Mouse (Mus musculus) NIH3T3 (cell line): Measurements from ENCODE around the gene Tor1a.

Experiments
- DNase-seq: peaks from one replicate; pipeline ENCODE4 v3.0.0-alpha.2; 2012; ENCODE audit warnings: low read depth

The Tor1a gene

DNA sequence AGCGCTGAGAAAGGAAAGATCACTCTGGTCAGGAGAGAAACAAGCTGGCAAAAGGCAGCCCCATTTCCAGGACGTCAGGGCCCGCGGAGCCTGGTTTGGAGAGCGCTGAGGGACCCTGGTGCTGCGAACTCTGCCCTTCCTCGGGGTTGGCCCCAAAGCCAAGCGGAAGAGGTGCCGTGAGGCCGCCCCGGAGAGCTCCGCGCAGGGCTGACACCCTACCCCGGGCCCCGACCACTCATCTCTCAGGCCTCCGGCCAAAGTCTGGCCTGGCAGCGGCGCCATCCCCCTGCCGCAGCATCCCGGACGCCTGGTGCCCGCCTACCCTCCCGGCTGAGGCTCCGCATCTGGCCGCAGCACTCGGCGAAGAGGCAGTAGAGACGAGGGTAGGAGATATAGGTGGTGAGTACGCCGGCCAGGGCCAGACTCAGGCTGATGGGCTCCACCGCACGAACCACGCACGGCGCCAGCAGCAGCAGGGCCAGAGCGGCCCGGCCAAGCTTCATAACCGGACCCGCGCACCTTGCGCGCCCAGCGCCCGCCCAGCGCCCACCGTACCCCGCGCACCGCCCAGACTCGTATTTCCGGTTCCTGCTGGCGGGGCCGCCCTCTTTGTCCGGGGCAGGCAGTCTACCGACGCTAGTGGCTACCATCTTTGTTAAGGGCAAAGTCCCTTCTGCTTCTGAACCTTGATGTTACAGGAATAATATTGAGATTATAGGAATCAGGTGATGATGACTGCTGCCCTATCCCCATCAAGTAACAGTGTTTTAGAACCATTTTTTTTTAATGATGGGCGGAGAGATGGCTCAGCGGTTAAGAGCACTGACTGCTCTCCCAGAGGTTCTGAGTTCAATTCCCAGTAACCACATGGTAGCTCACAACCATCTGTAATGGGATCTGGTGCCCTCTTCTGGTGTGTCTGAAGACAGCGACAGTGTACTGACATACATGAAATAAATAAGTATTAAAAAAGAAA, at the start of gene Tor1a:
Tor1a (minus strand) TSS at position 582 of the 976 bp plus-strand sequence.
- peak; percentile 93 for DNase-seq

- peak; percentile 77 for DNase-seq
These were observed 45.8 kb upstream of the Tor1a start for GRCm38 (mm10) chr2:31013371-31014120.

GRCm38 (mm10) chr2:31007208-31007607, 39.5 kb upstream of the Tor1a start:
- no peak for DNase-seq

DNA sequence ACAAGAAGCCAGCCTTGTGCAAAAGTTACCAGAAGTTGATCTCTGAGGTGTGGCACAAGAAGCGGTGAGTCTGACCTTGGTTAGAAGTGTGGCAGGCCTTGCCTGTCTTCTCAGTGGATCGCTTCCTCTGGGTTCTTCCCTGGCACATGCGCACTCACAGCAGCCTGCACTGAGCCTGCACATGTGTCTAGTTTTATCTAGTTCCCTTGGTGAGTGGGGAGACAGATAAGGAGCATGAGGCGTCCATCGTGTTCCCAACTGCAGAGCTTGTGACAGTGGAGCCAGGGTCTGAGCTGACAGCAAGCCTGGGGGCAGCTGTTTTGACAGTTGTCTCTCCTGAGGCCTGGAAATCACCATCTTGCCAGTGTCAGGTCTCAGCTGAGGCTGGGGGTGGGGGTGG, 38.7 kb upstream of the Tor1a start:
- no peak for DNase-seq

- DNase-seq: peak; percentile 53
These were observed 37.7 kb upstream of the Tor1a start for GRCm38 (mm10) chr2:31005453-31005852.

DNA sequence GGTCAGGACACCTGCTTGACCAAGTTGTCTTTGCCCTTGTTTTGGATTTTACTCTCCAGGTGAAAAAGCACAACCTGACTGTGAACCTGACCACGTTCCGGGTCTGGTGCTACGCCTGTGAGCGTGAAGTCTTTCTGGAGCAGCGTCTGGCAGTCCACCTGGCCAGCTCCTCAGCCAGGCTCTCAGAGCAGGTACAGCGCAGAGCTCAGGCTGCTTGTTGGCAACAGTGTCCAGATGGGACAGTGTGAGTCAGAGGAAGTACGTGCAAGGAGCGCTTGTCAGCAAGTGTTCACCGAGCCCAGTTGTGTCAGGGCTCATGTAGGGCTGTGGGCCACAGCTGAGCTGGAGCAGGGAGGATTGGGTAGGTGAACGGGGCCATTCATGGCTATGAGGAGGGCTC, 35.1 kb upstream of the Tor1a start:
- DNase-seq: no peak

DNA sequence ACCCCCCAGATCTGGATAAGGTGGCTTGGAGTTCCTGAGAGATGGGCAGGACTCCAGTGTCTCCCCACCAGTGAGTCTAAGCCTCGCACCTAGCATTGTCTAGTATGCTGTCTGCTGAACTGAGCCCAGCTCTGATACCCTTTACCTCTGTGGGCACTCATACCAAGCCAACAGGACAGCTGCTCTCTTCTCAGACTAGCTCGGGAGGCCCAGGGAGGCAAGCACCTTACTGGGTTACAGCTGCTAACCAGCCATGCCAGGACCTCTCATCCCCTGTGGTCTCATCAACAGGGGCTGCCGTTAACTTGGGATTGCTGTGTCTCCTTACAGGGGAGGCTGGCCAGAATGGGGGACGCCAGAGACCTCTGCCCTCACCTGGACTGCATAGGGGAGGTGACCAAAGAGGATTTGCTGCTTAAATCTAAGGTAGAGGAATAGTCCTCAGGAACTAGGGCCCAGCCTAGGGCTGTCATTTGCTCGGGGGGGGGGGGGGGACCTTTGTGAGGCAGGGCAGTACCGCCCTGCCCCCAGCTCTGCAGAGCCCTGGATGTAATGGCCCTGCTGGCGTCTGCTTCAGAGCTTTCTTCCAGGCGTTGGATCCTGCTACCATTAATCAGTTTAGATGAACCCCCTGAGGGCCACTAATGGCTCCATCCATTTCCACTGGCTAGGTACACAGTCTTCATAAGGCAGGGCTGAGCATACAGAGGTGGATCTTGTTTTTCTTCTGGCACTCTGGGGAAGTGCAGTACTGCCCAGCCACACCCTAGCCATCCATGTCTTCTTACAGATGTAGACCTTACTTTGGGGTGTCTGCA, 30.9 kb upstream of the Tor1a start:
- DNase-seq: no peak

DNA sequence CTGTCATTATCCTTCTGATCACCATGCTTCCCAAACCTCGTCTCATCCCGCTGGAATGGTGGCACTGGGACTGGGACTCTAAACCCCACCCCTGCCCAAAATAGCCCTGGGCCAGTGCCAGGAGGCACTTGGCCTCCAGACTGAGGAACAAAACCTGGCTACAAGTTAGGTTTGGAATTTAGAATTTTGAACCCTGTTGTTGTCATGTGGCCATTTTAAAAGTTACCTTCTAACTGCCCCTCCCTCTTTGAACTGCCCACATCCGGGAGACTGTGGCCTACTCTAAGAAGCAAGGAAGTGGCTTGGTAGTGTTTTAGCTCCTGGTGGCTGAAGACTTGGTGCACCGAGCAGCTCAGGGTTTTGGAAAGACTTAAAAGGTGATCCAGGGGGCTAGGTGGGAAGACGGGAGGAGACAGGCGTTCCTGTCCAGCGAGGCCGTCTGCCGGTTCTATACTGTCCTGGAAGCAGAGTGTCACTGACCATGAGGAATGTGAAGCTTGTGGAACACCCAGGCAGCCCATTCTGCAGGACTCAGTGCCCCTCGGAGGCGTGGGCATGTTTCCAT, 27.8 kb upstream of the Tor1a start:
- peak; percentile 52 for DNase-seq

GRCm38 (mm10) chr2:30994853-30995252, 27.1 kb upstream of the Tor1a start:
- DNase-seq: no peak

DNA sequence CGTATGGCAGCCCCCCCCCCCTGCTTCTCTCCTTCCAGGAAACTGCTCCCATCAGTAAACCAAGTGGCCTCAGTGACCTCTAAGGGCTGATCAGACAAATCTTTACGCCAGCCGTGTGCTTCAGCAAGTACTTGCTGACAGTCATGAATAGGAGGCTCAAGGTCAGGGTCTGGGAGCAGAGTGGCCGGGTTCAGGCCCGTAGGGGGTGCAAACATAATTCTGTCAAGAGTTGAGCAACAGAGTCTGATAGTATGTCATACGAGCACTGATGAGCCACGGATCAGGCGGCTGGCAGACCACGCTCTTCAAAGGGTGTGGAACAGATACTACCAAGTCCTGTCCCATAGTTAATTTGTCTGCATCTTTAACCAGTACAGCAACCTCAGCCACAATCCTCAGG, 22.5 kb upstream of the Tor1a start:
- no peak for DNase-seq

DNA sequence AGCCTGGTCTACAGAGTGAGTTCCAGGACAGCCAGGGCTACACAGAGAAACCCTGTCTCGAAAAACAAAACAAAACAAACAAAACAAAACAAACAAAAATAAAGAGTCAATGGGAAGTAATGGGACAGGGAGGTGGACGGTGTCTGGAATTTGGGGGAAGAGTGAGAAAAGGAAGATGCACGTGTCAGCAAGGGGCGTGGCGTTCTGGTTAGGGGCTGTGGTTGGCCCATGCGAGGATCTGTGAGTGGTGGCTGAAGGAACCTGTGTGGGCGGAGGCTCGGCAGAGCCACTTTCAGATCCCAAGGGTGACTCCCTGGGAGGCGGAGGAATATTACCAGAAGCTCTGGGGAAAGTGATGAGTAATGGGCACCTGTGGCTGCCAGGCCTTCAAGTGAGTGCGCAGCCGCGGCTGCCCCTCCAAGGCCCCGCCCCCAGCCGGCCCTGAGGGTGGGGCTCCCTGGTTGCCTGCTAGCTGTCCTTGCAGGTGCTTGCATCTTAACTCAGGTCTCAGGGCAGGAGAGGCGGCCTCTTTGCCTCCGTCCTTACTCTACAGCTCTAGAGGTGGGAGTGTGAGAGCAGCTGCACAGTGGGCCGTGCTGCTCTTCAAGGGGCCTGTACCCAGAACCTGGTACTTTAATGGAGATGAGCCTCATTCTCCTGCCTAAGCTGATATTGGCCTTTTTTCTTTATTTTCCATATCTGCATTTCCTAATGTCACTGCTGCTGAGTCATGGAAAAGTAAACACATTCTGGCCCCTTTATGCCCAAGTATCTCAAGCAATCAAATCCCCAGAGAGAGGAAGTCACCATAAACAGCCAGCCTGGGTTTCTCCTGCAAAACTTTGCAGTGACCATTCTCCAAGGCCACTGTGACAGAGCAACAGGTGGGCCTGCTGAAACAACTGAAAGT, 17.6 kb upstream of the Tor1a start:
- peak; percentile 82 for DNase-seq

- no peak for DNase-seq
These were observed 15.3 kb upstream of the Tor1a start for GRCm38 (mm10) chr2:30983024-30983423.

DNA sequence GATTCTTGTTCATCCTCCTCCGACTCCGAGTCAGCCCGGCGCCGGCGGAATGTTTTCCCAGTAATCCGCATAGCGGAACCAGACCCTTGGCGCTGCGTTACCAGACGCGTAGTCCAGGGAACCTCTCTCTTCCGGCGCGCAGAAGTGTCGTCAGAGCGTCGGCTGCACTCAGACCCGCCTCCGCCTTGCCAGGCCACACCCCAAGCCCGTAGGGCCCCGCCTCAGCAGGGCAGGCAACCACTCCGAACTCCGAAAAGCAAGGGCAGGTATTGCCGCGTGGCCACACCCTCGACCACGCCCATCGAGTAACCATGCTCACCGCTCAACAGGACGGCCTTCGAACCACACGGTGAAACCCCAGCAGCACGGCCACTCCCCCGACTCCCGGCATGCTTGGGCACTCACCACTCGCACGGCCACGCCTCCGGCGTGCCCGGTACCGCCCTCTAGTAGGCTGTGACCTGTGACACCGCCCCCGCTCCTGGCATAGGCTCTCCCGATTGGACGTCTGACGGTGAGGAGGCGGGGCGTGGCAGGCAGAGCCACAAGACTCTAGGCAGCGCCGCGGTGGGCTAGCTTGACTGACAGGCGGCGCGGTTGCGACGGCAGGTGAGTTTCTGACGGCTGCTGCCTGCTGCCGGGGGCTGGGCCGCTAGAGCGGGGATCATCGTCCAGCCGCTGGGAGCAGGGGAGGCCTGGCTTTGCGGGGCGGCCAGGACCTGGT, 14.2 kb upstream of the Tor1a start, which contains the start of the genes BC005624 and Usp20:
BC005624 (minus strand) TSS at position 412 of the 724 bp plus-strand sequence.
Usp20 (plus strand) TSS at position 490 of the 724 bp plus-strand sequence.
- DNase-seq: peak; percentile 100

- DNase-seq: peak; percentile 14
These were observed 907 bp downstream of the Tor1a start for GRCm38 (mm10) chr2:30966826-30967225.

GRCm38 (mm10) chr2:30965627-30966026, 2.1 kb downstream of the Tor1a start:
- no peak for DNase-seq

DNA sequence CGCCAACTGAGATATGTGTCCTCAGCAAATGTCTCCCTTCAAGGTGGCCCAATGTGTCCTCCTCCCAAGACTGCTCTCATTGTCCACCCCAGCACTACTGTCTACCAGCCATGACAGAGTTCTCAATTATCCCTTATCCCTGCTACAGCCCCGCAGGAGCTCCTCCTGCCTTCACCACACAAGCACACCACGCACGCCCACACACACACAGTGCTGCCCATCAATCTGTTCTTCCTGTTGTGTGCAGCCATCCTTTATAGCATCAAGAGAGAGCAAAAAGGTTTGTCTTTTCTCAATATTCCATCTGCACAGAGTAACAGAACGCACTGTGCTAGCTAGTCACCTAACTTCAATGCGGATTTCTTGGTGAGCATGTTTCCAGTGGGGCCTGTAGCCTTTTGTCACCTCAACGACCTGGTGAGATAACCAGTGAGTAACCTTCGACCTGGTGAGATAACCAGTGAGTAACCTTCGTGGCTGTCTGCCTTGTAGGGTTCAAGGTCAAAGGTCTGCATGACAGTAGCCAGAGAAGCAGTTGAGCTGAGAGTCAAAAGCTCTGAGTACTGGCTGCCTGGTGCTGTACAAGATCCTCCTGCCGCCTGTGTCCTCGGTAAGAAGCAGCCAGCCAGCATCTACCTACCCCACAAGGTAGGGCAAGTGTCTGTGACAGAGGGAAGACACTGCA, 5.0 kb downstream of the Tor1a start:
- DNase-seq: no peak

- no peak for DNase-seq
These were observed 7.9 kb downstream of the Tor1a start for GRCm38 (mm10) chr2:30959856-30960255.

DNA sequence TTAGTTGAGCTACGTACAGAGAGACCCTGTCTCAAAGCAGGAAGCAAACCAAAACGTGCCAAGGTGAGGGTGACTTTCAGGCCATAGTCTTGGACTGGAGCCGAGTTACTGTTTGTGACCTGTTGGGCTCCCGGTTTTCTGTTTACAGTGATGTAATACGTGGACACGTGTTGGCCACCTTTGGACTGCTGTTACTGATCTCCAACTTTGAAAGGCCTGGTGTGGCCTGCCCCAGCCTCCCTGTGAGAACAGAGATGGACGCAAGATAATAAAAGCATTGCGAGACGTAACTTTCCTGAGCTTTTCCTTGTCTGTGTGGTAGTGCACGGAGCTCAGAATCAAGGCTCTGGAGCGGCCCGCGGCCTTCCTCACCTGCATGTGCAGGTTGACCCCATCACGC, 9.0 kb downstream of the Tor1a start:
- no peak for DNase-seq

DNA sequence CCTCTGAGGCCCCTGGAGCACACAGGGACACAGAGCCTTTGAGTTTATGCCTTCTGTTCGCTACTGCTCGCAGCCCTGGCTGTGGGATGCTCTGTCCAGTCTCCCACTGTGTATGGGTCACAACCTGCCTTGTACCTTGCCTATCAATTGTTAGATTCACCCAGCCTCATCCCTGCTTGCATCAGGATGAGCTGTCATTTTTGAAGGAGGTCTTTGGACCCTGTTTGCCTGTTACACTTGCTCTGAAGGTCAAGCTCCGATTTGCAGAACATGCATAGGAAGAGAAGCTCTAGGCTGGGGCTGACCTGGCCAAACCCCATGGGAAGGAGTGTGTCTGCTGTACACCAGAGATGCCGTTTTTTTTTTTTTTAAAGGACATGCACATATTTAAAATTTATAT, 10.2 kb downstream of the Tor1a start:
- DNase-seq: no peak
